Mouse (Mus musculus) heart, embryonic 14.5 days (tissue): ENCODE measurements around the gene Mettl14. TPM values are rescaled to one million over a fixed set of nuclear protein-coding genes. Genes with fewer than 3 reads are reported as not detected.

Source experiments
- ATAC-seq: fragments of 200-750 bp; cut with Nextera tagmentation; 2 replicates; pipeline ENCODE4 v1.8.0; 2017; ENCODE audit warnings: low read depth, moderate TSS enrichment; ENCODE audit not compliant: insufficient number of reproducible peaks, insufficient read depth, low FRiP score
- H3K27ac ChIP-seq, 2 experiments: fragments of 200-500 bp in 1 of 2; fragments of 300-500 bp in 1 of 2; sonication (generic) in 1 of 2; replicated peaks in 1 of 2; 2 replicates each; pipeline ENCODE4 v1.5.1; 2012 to 2014; ENCODE audit warnings: low read depth in 2 of 2, low read length in 2 of 2, control low read depth in 1 of 2, mild to moderate bottlenecking in 1 of 2, mixed read lengths in 1 of 2; ENCODE audit not compliant: control insufficient read depth in 1 of 2, insufficient read depth in 1 of 2
- H3K27me3 ChIP-seq: fragments of 300-500 bp; sonication (generic); 2 replicates; pipeline ENCODE4 v1.6.1; 2014; ENCODE audit warnings: mild to moderate bottlenecking, low read length, control low read depth; ENCODE audit not compliant: control insufficient read depth, insufficient read depth
- H3K36me3 ChIP-seq: fragments of 300-500 bp; sonication (generic); 2 replicates; pipeline ENCODE4 v1.6.1; 2014; ENCODE audit warnings: mild to moderate bottlenecking, control low read depth, low read length, mixed read lengths; ENCODE audit not compliant: control insufficient read depth, insufficient read depth
- H3K4me1 ChIP-seq, 2 experiments: fragments of 200-500 bp in 1 of 2; fragments of 300-500 bp in 1 of 2; sonication (generic) in 1 of 2; 2 replicates each; pipeline ENCODE4 v1.6.1; 2012 to 2014; ENCODE audit warnings: low read length in 2 of 2, control low read depth in 1 of 2, mixed read lengths in 1 of 2; ENCODE audit not compliant: control insufficient read depth in 2 of 2, insufficient read depth in 2 of 2
- H3K4me2 ChIP-seq: fragments of 300-500 bp; sonication (generic); 2 replicates; pipeline ENCODE4 v1.6.1; 2014; ENCODE audit warnings: mild to moderate bottlenecking, low read length
- H3K4me3 ChIP-seq, 2 experiments: fragments of 200-500 bp in 1 of 2; fragments of 300-500 bp in 1 of 2; sonication (generic) in 1 of 2; 2 replicates each; pipeline ENCODE4 v1.5.1; 2012 to 2014; ENCODE audit warnings: low read length in 2 of 2, mild to moderate bottlenecking in 2 of 2, control low read depth in 1 of 2, low read depth in 1 of 2, moderate library complexity in 1 of 2; ENCODE audit not compliant: control insufficient read depth in 1 of 2, insufficient read depth in 1 of 2
- H3K9ac ChIP-seq: fragments of 300-500 bp; sonication (generic); 2 replicates; pipeline ENCODE4 v1.6.1; 2014; ENCODE audit warnings: mild to moderate bottlenecking, low read length
- H3K9me3 ChIP-seq: fragments of 300-500 bp; sonication (generic); 2 replicates; pipeline ENCODE4 v1.6.1; 2016; ENCODE audit warnings: low read length, control low read depth; ENCODE audit not compliant: control insufficient read depth
- WGBS: fragments of 180-500 bp; shearing (Covaris S2); extraction: QIAGEN DNeasy Blood & Tissue Kit; methylation state at CpG from one replicate; pipeline ENCODE4 v1.1.7; 2014; 5-methylcytosine and 5-hydroxymethylcytosine counted together
- polyA plus RNA-seq: library from polyadenylated mRNA; unstranded; fragments of >200 nt; fragmentation: Nextera tagmentation; extraction: Ambion mirVana; gene quantifications from 2 replicates; pipeline ENCODE4 v1.2.1, GENCODE M21; 2014

Mettl14 gene
- polyA plus RNA-seq, 1 experiment from 2014 or later = 15.5 TPM

DNA sequence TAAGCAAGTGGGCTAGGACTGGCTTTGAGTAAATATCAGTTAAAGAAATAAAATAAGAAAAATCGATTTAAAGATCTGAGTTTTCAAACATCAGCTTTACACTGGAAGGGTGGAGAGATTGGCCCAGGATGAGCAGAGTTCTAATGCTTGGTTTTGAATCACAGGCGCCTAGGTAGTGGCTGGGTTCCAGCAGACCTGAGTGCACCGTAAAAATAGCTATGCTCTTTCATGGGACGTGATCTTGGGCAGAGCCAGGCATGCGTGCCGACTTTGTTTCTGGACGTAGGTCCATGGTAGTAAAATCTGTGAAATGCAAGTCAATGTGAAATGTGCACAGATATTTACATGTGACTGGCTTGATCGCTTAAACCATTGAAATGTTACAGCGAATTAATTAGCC is 31.5 kb downstream of the Mettl14 start:
- H3K27ac ChIP-seq = peak overlapping the region; percentile 68 to 73
- no peaks in the 10 kb centered on the region for H3K27me3 ChIP-seq
- no peaks in the 10 kb centered on the region for H3K9me3 ChIP-seq
- ATAC-seq = no peak
- H3K4me1 ChIP-seq = peaks cover 4 to 30% of the 10 kb centered on the region in 2 experiments
- no peak overlapping the region for H3K9ac ChIP-seq
- H3K4me3 ChIP-seq = no peak overlapping the region
- peaks cover 98% of the 10 kb centered on the region for H3K36me3 ChIP-seq
- no peak overlapping the region for H3K4me2 ChIP-seq
- 56% methylated on average over 9 of the region's 9 CpGs for WGBS

- 88% methylated on average over 12 of the region's 12 CpGs for WGBS
Measured at GRCm38 (mm10) chr3:123353661-123354060, 32.2 kb downstream of the Mettl14 start.

GRCm38 (mm10) chr3:123353183-123353582 is 32.7 kb downstream of the Mettl14 start:
- no peak overlapping the region for H3K4me2 ChIP-seq
- peaks cover 98% of the 10 kb centered on the region for H3K36me3 ChIP-seq
- no peak overlapping the region for H3K9ac ChIP-seq
- WGBS = 63% methylated on average over 6 of the region's 6 CpGs
- no peaks in the 10 kb centered on the region for H3K27me3 ChIP-seq
- ATAC-seq = no peak
- no peak overlapping the region for H3K4me3 ChIP-seq
- peaks cover 4 to 29% of the 10 kb centered on the region in 2 experiments for H3K4me1 ChIP-seq
- H3K9me3 ChIP-seq = no peaks in the 10 kb centered on the region
- H3K27ac ChIP-seq = no peak overlapping the region

More at GRCm38 (mm10) chr3:123353661-123354060, 32.2 kb downstream of the Mettl14 start:
- no peaks in the 10 kb centered on the region for H3K27me3 ChIP-seq
- ATAC-seq = no peak
- H3K4me3 ChIP-seq = no peak overlapping the region
- peak overlapping the region in 1 of 2 experiments; percentile 73; a peak in 1 of 4 replicates for H3K27ac ChIP-seq
- H3K9me3 ChIP-seq = no peaks in the 10 kb centered on the region
- peaks cover 98% of the 10 kb centered on the region for H3K36me3 ChIP-seq
- H3K4me2 ChIP-seq = no peak overlapping the region
- no peak overlapping the region for H3K9ac ChIP-seq
- H3K4me1 ChIP-seq = peaks cover 4 to 30% of the 10 kb centered on the region in 2 experiments

DNA sequence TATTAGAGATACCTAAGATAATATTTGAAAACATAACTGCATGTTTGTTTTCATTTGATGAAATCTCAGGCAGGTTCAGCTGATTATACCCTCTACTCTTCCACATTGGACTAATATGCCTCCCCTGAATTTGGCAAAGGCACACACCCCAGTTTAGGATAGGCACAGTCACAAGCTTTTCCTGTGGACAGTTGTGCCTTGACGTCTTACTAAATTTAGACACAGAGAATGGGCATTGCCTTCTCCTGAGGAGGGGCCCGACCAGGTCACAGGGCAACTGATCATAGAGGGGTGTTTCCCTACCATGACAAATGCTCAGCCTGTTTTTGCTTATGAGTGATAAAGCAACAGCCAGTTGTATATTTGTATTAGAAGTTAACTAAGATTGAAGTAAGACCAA is 34.4 kb downstream of the Mettl14 start:
- no peak for ATAC-seq
- peaks cover 4 to 26% of the 10 kb centered on the region in 2 experiments for H3K4me1 ChIP-seq
- H3K9ac ChIP-seq = no peak overlapping the region
- H3K27ac ChIP-seq = no peak overlapping the region
- 20% methylated on average over 2 of the region's 2 CpGs for WGBS
- no peak overlapping the region for H3K4me3 ChIP-seq
- 0 out of 2 replicates have a peak, but pooled peaks cover under 1% of the 10 kb centered on the region for H3K9me3 ChIP-seq
- no peaks in the 10 kb centered on the region for H3K27me3 ChIP-seq
- H3K36me3 ChIP-seq = peaks cover 96% of the 10 kb centered on the region
- no peak overlapping the region for H3K4me2 ChIP-seq

DNA sequence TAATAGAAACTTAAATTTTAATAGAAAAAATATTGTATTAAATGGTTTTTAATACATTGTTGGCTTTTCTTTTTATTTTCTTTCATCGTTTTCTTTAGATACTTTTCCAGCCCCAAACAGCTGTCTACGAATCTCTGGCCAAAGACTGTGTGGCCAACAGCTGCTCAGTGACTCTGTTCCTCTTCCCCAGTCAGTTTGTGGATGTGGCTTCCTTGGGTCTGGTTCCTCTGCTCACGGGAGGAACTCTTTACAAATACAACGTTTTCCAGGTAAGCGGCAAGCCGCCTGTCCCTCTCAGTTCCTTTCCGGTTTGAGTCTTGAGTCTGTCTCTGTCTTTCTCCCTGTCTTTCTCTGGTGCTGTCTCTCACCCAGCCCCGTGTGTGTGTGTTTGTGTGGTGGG is 35.3 kb downstream of the Mettl14 start:
- 80% methylated on average over 8 of the region's 8 CpGs for WGBS

GRCm38 (mm10) chr3:123348080-123348802 is 37.7 kb downstream of the Mettl14 start:
- Histone ChIP-seq H3K4me3 (no peak overlapping the region), H3K27ac (no peak overlapping the region), H3K4me2 (no peak overlapping the region), H3K9me3 (0 out of 2 replicates have a peak, but pooled peaks cover 2% of the 10 kb centered on the region), H3K9ac (no peak overlapping the region), H3K27me3 (no peaks in the 10 kb centered on the region), H3K4me1 (peaks cover 0 to 3% of the 10 kb centered on the region in 2 experiments; a peak in 2 of 4 replicates), H3K36me3 (peaks cover 95% of the 10 kb centered on the region)
- 77% methylated on average over 12 of the region's 12 CpGs for WGBS
- ATAC-seq = no peak

More for the DNA sequence above, 35.3 kb downstream of the Mettl14 start:
- Histone ChIP-seq H3K4me2 (no peak overlapping the region), H3K9ac (no peak overlapping the region), H3K27me3 (no peaks in the 10 kb centered on the region), H3K27ac (no peak overlapping the region; a peak in 1 of 4 replicates), H3K36me3 (peaks cover 95% of the 10 kb centered on the region), H3K4me1 (peaks cover 3 to 21% of the 10 kb centered on the region in 2 experiments), H3K4me3 (no peak overlapping the region), H3K9me3 (0 out of 2 replicates have a peak, but pooled peaks cover 2% of the 10 kb centered on the region)
- ATAC-seq = no peak

GRCm38 (mm10) chr3:123343690-123344089 is 42.2 kb downstream of the Mettl14 start:
- Histone ChIP-seq H3K9me3 (0 out of 2 replicates have a peak, but pooled peaks cover 2% of the 10 kb centered on the region), H3K4me1 (no peaks in the 10 kb centered on the region), H3K27me3 (no peaks in the 10 kb centered on the region), H3K9ac (no peak overlapping the region), H3K36me3 (peaks cover 85% of the 10 kb centered on the region), H3K4me2 (no peak overlapping the region), H3K4me3 (no peak overlapping the region), H3K27ac (no peak overlapping the region)
- ATAC-seq = no peak
- WGBS = 79% methylated on average over 6 of the region's 6 CpGs
